In genomic region chr16:18135196-18135595, GRCm38 (mm10) we compare ENCODE assay signal across 9 mouse cellular contexts. TPM values are rescaled to one million over a fixed set of nuclear protein-coding genes. Genes with fewer than 3 reads are reported as not detected.
A peak's percentile ranks its signal among the peaks of the same experiment; 100 is the strongest.
DNase-seq lines count a peak whose midpoint lies in the region; ATAC-seq and TF ChIP-seq lines count a peak whose summit lies in the region.
"Had no signal": no experiment of that assay in that cellular context is flagged by ENCODE, and none has a peak within 500 bp of the region (broad histone marks: within the 10 kb centered on the region; RNA-seq: fewer than 3 reads in every experiment).

No protein-coding gene starts in this region.

- no peak for ATAC-seq in kidney, embryonic 14.5 days (ENCODE audit: low FRiP score, low TSS enrichment)

- TF ChIP-seq CTCF in cortical plate, adult 2 months (IDR thresholded peaks at IDR 0.05; ENCODE audit: extremely low read depth, insufficient read depth, low read length) = no peak

- H3K27me3 ChIP-seq in kidney, embryonic 14.5 days (ENCODE audit: control insufficient read depth, insufficient read depth, low read length) = no peaks in the 10 kb centered on the region
- peaks cover 26% of the 10 kb centered on the region for H3K27me3 ChIP-seq in embryonic facial prominence, embryonic 10.5 days (replicated peaks; ENCODE audit: low read depth, poor library complexity, severe bottlenecking)

- H3K9ac ChIP-seq in kidney, embryonic 14.5 days (ENCODE audit: low read depth, low read length) = no peak overlapping the region
- H3K9ac ChIP-seq: neural tube, embryonic 12.5 days had no signal

- no peaks in the 10 kb centered on the region for H3K36me3 ChIP-seq in kidney, embryonic 14.5 days (ENCODE audit: control insufficient read depth, insufficient read depth, low read length)
- H3K36me3 ChIP-seq in embryonic facial prominence, embryonic 10.5 days (replicated peaks) = no peaks in the 10 kb centered on the region
- H3K36me3 ChIP-seq: G1E; neural tube, embryonic 12.5 days had no signal

- WGBS in kidney, embryonic 14.5 days = 84% methylated on average over 5 of the region's 5 CpGs
- WGBS in embryonic facial prominence, embryonic 10.5 days = 82% methylated on average over 5 of the region's 5 CpGs

- no peak overlapping the region for H3K27ac ChIP-seq in kidney, embryonic 14.5 days (ENCODE audit: low read depth, low read length)
- peak overlapping the region; percentile 71 for H3K27ac ChIP-seq in cortical plate, adult 2 months (ENCODE audit: insufficient read depth, low read length)
- H3K27ac ChIP-seq in embryonic facial prominence, embryonic 10.5 days (replicated peaks) = no peak overlapping the region
- H3K27ac ChIP-seq: neural tube, embryonic 12.5 days had no signal

- DNase-seq in kidney, adult 18-20 months = peak; percentile 76
- DNase-seq in adrenal gland, adult 18-20 months (ENCODE audit: low spot score in 2 of 2) = peak; percentile 42 to 43
- DNase-seq in adrenal gland, postnatal 10 days = peak; percentile 82
- no peak for DNase-seq in embryonic facial prominence, embryonic 10.5 days (ENCODE audit: low spot score)
- DNase-seq in urinary bladder, postnatal 25 days (ENCODE audit: low spot score) = no peak

- no peak for TF ChIP-seq POLR2A in cortical plate, adult 2 months (IDR thresholded peaks at IDR 0.05; ENCODE audit: extremely low read depth, insufficient read depth, low read length)

- no peak overlapping the region for H3K4me3 ChIP-seq in kidney, embryonic 14.5 days (ENCODE audit: low read length)
- H3K4me3 ChIP-seq in cortical plate, adult 2 months (ENCODE audit: insufficient read depth, low read length) = no peak overlapping the region
- H3K4me3 ChIP-seq in embryonic facial prominence, embryonic 10.5 days = no peak overlapping the region
- H3K4me3 ChIP-seq: neural tube, embryonic 12.5 days had no signal

- H3K4me2 ChIP-seq in kidney, embryonic 14.5 days (replicated peaks; ENCODE audit: low read depth, low read length) = no peak overlapping the region
- H3K4me2 ChIP-seq: neural tube, embryonic 12.5 days had no signal

- H3K4me1 ChIP-seq in kidney, embryonic 14.5 days (ENCODE audit: control insufficient read depth, insufficient read depth, low read length) = no peaks in the 10 kb centered on the region
- peaks cover 21% of the 10 kb centered on the region for H3K4me1 ChIP-seq in cortical plate, adult 2 months (ENCODE audit: control insufficient read depth, insufficient read depth, low read length)
- H3K4me1 ChIP-seq in embryonic facial prominence, embryonic 10.5 days = 0 out of 2 replicates have a peak, but pooled peaks cover 3% of the 10 kb centered on the region
- H3K4me1 ChIP-seq: neural tube, embryonic 12.5 days had no signal

- no peaks in the 10 kb centered on the region for H3K9me3 ChIP-seq in kidney, embryonic 14.5 days (ENCODE audit: control insufficient read depth, low read length)
- H3K9me3 ChIP-seq in embryonic facial prominence, embryonic 10.5 days = no peaks in the 10 kb centered on the region
- H3K9me3 ChIP-seq: G1E; neural tube, embryonic 12.5 days had no signal

RNA-seq across cellular contexts. Expression of gene Rtn4r, which starts 7.8 kb away (rescaled TPM):
- 3.6 and 4.7 TPM in 2 replicates for polyA plus RNA-seq in kidney, embryonic 14.5 days (2014; fragmentation: Nextera tagmentation; extraction: Ambion mirVana)
- total RNA-seq in adrenal gland, adult 18-20 months (2021) = under 1 TPM; 0.20 to 0.26 TPM
- total RNA-seq in adrenal gland, postnatal 10 days (2021) = under 1 TPM; 0.66 to 0.94 TPM
- polyA plus RNA-seq in cortical plate, adult 2 months (2012; rRNA removed) = 225 and 233 TPM in 2 replicates
- polyA plus RNA-seq in embryonic facial prominence, embryonic 10.5 days (2016; fragmentation: Nextera tagmentation; extraction: Ambion mirVana) = 0.87 and 1.4 TPM in 2 replicates
- polyA plus RNA-seq: G1E had no signal

RNA-seq across cellular contexts. Expression of gene Prodh, which starts 45.2 kb away (rescaled TPM):
- 21.5 and 21.6 TPM in 2 replicates for polyA plus RNA-seq in kidney, embryonic 14.5 days (2014; fragmentation: Nextera tagmentation; extraction: Ambion mirVana)
- 10 to 100 TPM; 18.5 to 53.8 TPM for total RNA-seq in adrenal gland, adult 18-20 months (2021)
- total RNA-seq in adrenal gland, postnatal 10 days (2021) = 10 to 100 TPM; 14.9 to 16.5 TPM
- polyA plus RNA-seq in cortical plate, adult 2 months (2012; rRNA removed) = 72.7 and 86.0 TPM in 2 replicates
- 16.2 and 16.9 TPM in 2 replicates for polyA plus RNA-seq in embryonic facial prominence, embryonic 10.5 days (2016; fragmentation: Nextera tagmentation; extraction: Ambion mirVana)

Comparison
In these comparisons a context has a peak if more than half of its experiments do, and no peak if none do; other contexts are left out.
1. DNase-seq: peak in kidney, adult 18-20 months (single experiment), adrenal gland, adult 18-20 months (2 of 2) and adrenal gland, postnatal 10 days (single experiment); none in embryonic facial prominence, embryonic 10.5 days (single experiment) and urinary bladder, postnatal 25 days (single experiment).
2. RNA of gene Rtn4r, which starts 7.8 kb away (polyA plus RNA-seq): 225 to 233 TPM in cortical plate, adult 2 months; 3.6 to 4.7 TPM in kidney, embryonic 14.5 days and 0.87 to 1.4 TPM in embryonic facial prominence, embryonic 10.5 days; every median in the first group is over 10 times any median in the second.